Mouse (Mus musculus) neural tube, embryonic 10.5 days (tissue): ENCODE data around the gene Pln.
A peak's percentile ranks its signal among the peaks of the same experiment; 100 is the strongest.

ENCODE experiments used
- DNase-seq: peaks from one replicate; pipeline ENCODE4 v3.0.0-alpha.2; 2017; ENCODE audit warnings: low spot score; ENCODE audit errors: extremely low spot score

The Pln gene

GRCm38 (mm10) chr10:53364311-53364710 lies 26.8 kb downstream of the Pln start:
- no peak for DNase-seq

- DNase-seq, result no peak
These were observed 29.8 kb downstream of the Pln start for GRCm38 (mm10) chr10:53367265-53367664.

- no peak for DNase-seq
These were observed 36.6 kb downstream of the Pln start for GRCm38 (mm10) chr10:53373885-53374578.

- no peak for DNase-seq
These were observed 39.6 kb downstream of the Pln start for GRCm38 (mm10) chr10:53377096-53377495.

- DNase-seq, result no peak
These were observed 40.8 kb downstream of the Pln start for GRCm38 (mm10) chr10:53378296-53378695.

- peak; percentile 75 for DNase-seq
These were observed 41.7 kb downstream of the Pln start for GRCm38 (mm10) chr10:53378981-53379708.

GRCm38 (mm10) chr10:53379709-53380106 lies 42.2 kb downstream of the Pln start, which contains the start of gene Cep85l:
Gene Cep85l (minus strand): TSS chr10:53379947.
- peak; percentile 92 for DNase-seq

GRCm38 (mm10) chr10:53382696-53383365 lies 45.4 kb downstream of the Pln start:
- DNase-seq, result no peak

- no peak for DNase-seq
These were observed 47.4 kb downstream of the Pln start for GRCm38 (mm10) chr10:53384896-53385295.

GRCm38 (mm10) chr10:53385438-53385837 lies 48.0 kb downstream of the Pln start:
- no peak for DNase-seq

- no peak for DNase-seq
These were observed 50.9 kb downstream of the Pln start for GRCm38 (mm10) chr10:53388227-53388920.

GRCm38 (mm10) chr10:53394923-53395629 lies 57.6 kb downstream of the Pln start:
- DNase-seq, result no peak
